Comparison of ENCODE assay signal across 19 mouse cellular contexts in the genomic region with DNA sequence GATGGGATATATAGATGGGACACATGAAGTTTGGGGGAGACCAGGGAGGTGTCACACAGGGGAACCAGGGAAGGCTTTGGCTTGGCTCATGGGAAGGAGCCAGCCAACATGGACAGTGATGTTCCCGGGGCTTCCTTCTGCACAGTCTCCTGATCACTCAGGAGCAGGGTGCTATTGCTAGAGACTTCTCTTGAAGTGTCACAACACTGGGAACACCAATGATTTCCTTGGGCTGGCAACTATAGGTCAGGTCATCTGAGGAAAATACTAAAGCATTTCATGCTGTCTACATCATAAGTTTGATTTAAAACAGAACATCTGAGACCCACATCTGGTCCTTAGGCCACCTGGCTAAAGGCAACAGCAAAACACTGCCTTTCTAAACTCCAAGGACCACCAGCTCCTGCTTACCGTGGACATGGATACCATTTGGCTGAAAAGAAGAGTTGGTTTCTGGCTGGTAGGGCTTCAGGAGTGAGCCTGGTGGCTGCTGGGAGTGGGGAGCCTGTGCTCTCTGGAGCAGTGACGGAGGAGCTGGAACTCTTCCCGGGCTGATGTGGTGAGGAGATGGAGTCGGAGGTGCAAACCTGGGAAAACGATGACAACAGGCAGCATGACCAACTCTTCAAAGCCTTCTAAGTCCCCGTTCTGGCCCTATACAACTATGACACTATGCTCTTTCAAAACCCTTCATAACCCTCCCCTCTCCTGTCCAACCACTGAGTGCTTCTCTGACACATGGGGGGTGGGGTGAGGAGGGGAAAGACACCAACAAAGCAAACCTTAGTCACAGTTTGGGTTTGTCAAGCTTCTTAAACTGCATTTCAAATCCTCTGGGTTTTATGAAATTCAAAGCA.
DNase-seq lines count a peak whose midpoint lies in the region; ATAC-seq and TF ChIP-seq lines count a peak whose summit lies in the region.
"Had no signal": no experiment of that assay in that cellular context is flagged by ENCODE, and none has a peak within 500 bp of the region (broad histone marks: within the 10 kb centered on the region; RNA-seq: fewer than 3 reads in every experiment).

No protein-coding gene starts in this region.

- peaks cover 16% of the 10 kb centered on the region for H3K4me1 ChIP-seq in embryonic fibroblast, embryonic 13.5 days (ENCODE audit: control insufficient read depth, insufficient read depth, low read length)
- H3K4me1 ChIP-seq: forebrain, embryonic 15.5 days; midbrain, embryonic 13.5 days had no signal

- no peak for TF ChIP-seq POLR2A in embryonic fibroblast, embryonic 13.5 days (IDR thresholded peaks at IDR 0.05; ENCODE audit: low read depth, low read length)

- no peak for TF ChIP-seq CTCF in embryonic fibroblast, embryonic 13.5 days (IDR thresholded peaks at IDR 0.05; ENCODE audit: borderline replicate concordance, insufficient read depth, low read length)

- ATAC-seq in megakaryocyte, adult 5-6 weeks (ENCODE audit: poor library complexity, severe bottlenecking), result 0 out of 2 replicates have a peak, but pooled peaks have one; percentile 7
- no peak for ATAC-seq in inflammation-experienced regulatory T-cells, adult 6 months
- ATAC-seq: forebrain, embryonic 15.5 days; hindbrain, embryonic 16.5 days; lung, postnatal 0 days; midbrain, embryonic 13.5 days had no signal

- peak overlapping the region; percentile 88 for H3K27ac ChIP-seq in embryonic fibroblast, embryonic 13.5 days (ENCODE audit: insufficient read depth, low read length)
- H3K27ac ChIP-seq: forebrain, embryonic 15.5 days; midbrain, embryonic 13.5 days; stomach, postnatal 0 days had no signal

- H3K4me3 ChIP-seq in embryonic fibroblast, embryonic 13.5 days (ENCODE audit: insufficient read depth, low read length), result no peak overlapping the region
- H3K4me3 ChIP-seq: erythroblast, embryonic 14.5 days; forebrain, embryonic 15.5 days; midbrain, embryonic 13.5 days had no signal

- peak; percentile 67 for DNase-seq in heart, adult 11 months
- DNase-seq in heart, adult 9 months (ENCODE audit: low spot score in 2 of 2), result no peak
- peak; percentile 91 for DNase-seq in NIH3T3 (ENCODE audit: low read depth)
- DNase-seq in natural killer cell, adult 2 months (ENCODE audit: low spot score in 2 of 2), result no peak
- DNase-seq: adrenal gland, postnatal 14 days; cerebellum, adult 11 months; cerebellum, postnatal 14 days; embryo, embryonic 11 days; kidney, adult 11 months; liver had no signal

Comparison
In these comparisons a context has a peak if more than half of its experiments do, and no peak if none do; other contexts are left out.
1. DNase-seq: peak in heart, adult 11 months (single experiment) and NIH3T3 (single experiment); none in heart, adult 9 months (0 of 2) and natural killer cell, adult 2 months (0 of 2).